Mouse (Mus musculus) erythroblast, embryonic 14.5 days (primary cell): Measurements from ENCODE around the gene Ubr4.

ENCODE experiments used
- GATA1 ChIP-seq: IDR thresholded peaks from 2 replicates; pipeline ENCODE4 v1.6.1; 2012; ENCODE audit warnings: low read length, inconsistent platforms, mixed read lengths
- TAL1 ChIP-seq: IDR thresholded peaks from 3 replicates; pipeline ENCODE4 v1.6.1; 2012; ENCODE audit warnings: low read length, inconsistent platforms, mixed read lengths

DNA sequence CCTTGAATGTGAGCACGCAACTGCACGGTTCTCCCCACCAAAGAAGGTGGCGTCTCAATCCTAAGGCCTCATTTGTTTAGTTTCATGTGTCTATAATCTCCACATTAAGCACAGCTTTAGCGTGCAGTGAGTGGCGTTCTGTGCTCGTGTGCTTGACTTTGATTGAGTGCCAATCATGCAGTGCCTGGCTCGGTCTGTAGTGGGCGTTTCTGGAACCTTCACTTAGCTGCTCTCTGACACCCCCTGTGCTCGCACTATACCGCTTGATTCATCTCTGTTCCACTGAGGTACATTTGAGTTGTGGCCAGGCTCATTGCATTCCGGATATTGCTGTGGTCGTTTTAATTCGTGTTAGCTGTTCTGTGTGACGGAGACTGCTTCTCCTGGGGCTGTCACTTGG, 50.8 kb downstream of the Ubr4 start:
- TF ChIP-seq GATA1, result no peak
- TF ChIP-seq TAL1, result no peak
